Mouse (Mus musculus) frontal cortex, adult (tissue): ENCODE measurements at regions not wholly inside any gene's neighbourhood (a gene's known extent, or its start where the extent isn't known, plus 50 kb on each side); places are given as distances from the start of the nearest gene placed in this dataset.

ENCODE experiments used
- ATAC-seq: cut with Nextera tagmentation; 2 replicates; pipeline ENCODE4 v1.9.2; 2017; ENCODE audit warnings: mild to moderate bottlenecking, moderate library complexity, mixed read lengths; ENCODE audit not compliant: low TSS enrichment

DNA sequence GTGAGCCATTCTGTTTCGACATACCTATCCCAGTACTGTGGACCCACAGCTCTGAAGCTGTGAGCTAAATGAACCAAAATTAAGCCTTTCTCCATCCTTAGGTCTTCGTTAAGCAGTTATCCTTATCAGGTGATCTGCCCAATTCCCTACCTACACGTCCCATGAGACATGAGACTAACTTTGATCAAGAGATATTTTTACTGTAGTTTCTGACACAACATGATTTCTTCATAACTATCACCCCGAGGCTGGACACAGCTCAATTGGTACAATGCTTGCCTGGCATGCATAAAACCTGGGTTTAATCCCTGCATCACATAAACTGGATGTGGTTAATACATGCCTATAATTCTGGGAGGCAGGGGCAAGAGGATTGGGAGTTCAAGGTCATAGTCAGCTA, 82.2 kb upstream of the Elovl6 start:
- ATAC-seq = no peak

DNA sequence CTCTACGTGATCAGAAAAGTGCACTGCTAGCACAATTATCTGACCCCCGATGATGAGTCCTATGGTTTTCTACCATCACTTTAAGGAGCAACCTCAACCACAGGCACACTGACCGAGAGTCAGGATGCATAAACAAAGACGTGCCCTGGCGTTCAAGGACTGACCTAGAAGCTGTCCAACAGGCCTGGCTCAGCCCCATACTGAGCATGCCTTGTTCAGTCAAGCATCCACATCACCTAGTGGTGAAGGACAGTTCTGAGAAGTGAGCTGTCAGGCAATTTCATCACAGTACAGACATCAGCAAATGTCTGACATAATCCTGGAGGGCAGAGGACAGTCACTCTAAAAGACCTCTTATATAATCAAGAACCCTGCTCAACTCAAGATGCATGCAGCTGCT, 81.5 kb upstream of the Elovl6 start:
- ATAC-seq = no peak

DNA sequence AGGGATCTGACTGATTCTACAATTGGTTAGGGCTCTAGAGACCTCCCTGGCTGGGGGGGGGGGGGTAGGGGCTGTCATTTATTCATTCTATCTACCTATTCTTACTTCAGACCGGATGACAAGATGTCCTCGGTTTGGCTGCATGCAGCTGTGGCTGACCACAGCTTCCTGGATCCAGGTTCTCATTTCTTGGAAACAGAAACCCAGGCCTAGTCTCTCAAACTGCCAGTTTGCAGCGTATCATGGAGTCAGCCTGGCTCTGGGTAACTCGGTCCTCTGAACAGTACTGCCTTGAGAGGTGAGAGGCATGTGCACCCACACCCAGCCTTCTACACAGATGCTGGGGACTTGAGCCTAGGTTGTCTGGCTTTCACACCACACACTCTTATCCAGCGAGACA, 62.1 kb upstream of the Elovl6 start:
- no peak for ATAC-seq

DNA sequence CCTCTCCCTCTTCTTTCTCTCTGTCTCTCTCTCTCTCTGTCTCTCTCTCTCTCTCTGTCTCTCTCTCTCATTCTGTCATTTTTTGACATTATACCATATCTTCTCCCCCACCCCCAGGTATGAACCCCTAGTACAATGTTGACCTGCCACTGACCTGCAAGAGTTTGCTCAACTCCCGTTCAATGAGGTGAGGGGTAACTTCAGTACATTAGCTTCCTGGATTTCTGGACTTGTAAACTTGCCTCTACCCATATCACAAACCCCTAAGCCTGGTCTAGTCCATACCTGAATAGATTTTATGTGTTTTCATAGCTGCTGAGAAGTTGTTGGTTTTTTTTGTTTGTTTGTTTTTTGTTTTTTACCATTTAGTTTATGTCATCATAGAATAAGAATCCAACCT, 60.8 kb upstream of the Elovl6 start:
- ATAC-seq = no peak

DNA sequence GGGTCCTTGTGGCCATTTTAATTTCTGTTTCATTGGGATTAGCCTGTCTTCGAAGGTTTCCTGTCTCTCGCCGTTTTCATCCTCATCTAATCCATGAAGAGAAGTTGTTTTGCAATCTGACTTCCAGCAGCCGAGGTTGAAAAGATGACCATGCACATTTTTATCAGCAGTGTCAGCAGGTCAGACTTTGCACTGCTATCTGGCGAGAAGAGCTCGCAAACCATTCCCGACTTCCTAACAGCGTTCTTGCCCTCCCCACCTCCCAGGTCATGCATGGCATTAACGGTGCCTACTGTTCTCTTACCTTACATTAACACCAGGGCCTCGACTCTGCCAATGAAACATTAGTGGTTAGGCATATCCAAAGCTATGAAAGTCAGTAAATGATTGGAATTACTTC, 60.1 kb upstream of the Elovl6 start:
- no peak for ATAC-seq

DNA sequence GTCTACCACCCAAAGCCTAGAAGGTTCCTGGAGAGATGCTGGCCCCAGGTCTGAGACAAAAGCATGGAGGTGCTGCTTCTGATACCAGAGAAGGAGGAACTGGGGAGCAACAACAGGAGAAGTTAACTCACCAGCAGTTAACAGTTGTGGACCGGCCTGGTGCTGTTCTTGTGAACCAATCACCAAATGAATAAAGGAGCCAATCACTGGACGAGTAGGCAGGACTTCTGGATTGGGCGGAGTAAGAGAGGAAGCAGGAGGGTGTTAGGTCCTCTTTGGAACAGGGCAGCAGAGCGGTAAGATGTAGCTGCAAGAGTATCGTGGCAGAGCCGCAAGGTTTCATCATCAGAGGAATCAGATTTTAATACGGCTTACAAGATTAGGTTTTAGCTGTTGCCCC, 57.7 kb upstream of the Elovl6 start:
- no peak for ATAC-seq

DNA sequence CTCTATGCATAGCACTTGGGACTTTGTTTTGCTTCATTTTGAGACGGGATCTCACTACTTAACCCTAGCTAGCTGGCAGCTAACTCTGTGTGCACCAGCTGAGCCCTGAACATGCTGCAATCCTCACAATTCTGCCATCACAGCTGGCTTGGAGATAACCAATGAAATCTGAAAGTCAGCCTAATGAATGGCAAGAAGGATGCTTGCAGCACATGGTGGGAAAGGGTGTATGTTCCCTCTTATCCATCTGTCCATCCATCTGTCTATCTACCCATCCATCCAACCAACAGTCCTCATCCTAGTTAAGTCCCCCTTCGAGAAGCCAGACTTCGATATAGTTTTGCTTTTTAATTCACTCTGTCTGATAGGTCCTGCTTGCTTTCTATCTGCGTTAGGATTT, 55.9 kb upstream of the Elovl6 start:
- no peak for ATAC-seq

DNA sequence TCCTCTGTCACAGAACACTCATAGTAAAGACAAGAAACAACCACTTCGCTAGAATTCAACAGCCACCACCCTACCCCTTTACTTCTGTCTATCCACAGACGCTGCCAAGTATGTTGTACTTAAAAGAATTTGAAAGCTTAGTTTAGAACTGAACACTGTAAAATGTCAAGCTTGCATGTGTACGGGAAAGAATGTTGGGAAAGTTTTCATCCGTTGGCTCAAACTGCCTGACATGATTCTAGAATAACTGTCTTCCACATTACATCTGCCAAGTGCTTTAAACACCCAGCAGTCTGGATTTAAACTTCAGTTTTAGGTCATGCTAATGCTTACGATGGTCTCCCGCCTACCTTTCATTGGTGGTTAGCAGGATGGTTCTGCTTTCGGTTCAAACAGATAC, 54.1 kb upstream of the Elovl6 start:
- ATAC-seq = peak; percentile 73; the same call in 1 of the 2 replicates

DNA sequence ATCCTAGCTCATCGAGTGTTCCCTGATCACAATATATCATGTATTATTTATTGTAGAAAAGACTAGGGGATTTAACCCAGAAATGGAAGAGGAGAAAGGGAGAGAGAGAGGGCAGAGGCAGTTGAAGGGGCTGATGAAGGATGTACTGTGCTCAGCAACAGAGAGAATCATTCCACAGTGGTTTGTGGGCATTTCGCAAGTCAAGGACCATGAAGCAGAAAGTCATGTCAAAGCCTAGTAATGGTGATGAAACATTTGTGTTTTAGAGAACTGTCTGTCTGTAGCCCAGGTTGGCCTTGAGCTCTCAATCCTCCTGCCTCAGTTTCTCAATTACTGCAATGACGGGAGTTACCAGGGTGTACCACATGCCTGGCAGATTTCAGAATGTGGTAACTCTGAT, 50.9 kb upstream of the Elovl6 start:
- no peak for ATAC-seq
